Mouse (Mus musculus) brown adipose tissue, adult 24 weeks (tissue): Measurements from ENCODE around the gene Slc13a3. TPM values are rescaled to one million over a fixed set of nuclear protein-coding genes. Genes with fewer than 3 reads are reported as not detected.
"Not testable (repeated sequence)": the region's sequence is repeated elsewhere in the genome, so short reads cannot be mapped to it uniquely, and the experiment has no call there.

ENCODE experiments used
- H3K27ac ChIP-seq: fragments of 200-500 bp; replicated peaks from 2 replicates; pipeline ENCODE4 v1.5.1; 2012; ENCODE audit warnings: low read depth, mild to moderate bottlenecking, low read length
- H3K4me1 ChIP-seq: fragments of 200-500 bp; 2 replicates; pipeline ENCODE4 v1.6.1; 2012; ENCODE audit warnings: low read length, mixed read lengths; ENCODE audit not compliant: control insufficient read depth, insufficient read depth, insufficient read length
- H3K4me3 ChIP-seq: fragments of 200-500 bp; 2 replicates; pipeline ENCODE4 v1.5.1; 2012; ENCODE audit warnings: low read depth, mild to moderate bottlenecking, low read length, moderate library complexity; ENCODE audit not compliant: insufficient read depth
- polyA plus RNA-seq: library from polyadenylated mRNA; stranded (reverse); fragments of >200 nt; gene quantifications from 2 replicates; pipeline ENCODE4 v1.2.4, GENCODE M21; 2012; ENCODE audit not compliant: missing spikeins, insufficient read depth, insufficient read length

Gene Slc13a3
- 2.1 and 2.3 TPM in 2 replicates for polyA plus RNA-seq

DNA sequence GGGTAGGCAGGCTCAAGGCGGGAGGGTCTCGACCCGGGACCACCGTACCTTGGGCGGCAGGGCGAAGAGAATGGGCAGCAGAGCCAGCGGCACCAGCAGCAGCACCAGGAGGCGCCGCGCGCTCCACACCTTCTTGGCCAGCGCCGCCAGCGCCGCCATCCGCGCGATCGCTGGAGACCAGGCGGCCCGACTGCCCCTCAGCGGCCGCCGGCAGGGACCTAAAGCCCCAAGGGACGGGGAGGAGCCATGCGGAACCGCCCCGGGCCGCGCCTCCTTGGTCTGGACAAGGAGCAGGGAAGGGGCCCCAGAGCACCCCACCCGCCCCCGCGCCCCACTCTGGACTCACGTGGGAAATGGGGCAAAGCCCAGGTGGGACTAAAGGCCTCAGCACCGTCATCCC, at the start of gene Slc13a3:
Gene Slc13a3 (minus strand): TSS at position 228 of the 400 bp plus-strand sequence.
- no peak within 1 kb of the TSS for H3K4me3 ChIP-seq
- no peak within 1 kb of the TSS for H3K27ac ChIP-seq
- H3K4me1 ChIP-seq = no peaks in the 10 kb centered on the region

DNA sequence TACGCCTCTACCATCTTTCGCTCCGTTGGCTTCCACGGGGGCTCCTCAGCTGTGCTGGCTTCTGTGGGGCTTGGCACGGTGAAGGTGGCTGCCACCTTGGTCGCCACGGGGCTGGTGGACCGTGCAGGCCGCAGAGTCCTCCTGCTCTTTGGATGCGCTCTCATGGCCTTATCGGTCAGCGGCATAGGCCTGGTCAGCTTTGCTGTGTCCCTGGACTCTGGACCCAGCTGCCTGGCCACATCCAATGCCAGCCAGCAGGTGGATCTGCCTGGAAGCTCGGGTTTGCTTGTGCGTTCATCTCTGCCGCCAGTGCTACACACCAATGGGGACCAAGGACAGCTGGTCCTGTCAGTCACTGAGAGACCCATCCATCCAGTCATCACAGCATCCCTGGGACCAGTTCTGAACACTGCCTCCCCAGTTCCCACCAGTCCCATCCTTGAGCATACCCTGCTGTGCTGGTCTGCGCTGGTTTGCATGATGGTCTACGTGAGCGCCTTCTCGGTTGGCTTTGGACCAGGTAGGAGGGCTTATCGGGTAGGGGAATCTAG, 42.2 kb upstream of the Slc13a3 start:
- Histone ChIP-seq H3K27ac (no peak overlapping the region), H3K4me1 (no peaks in the 10 kb centered on the region), H3K4me3 (no peak overlapping the region)

GRCm38 (mm10) chr2:165512870-165513600, 40.0 kb upstream of the Slc13a3 start:
- no peak overlapping the region for H3K27ac ChIP-seq

DNA sequence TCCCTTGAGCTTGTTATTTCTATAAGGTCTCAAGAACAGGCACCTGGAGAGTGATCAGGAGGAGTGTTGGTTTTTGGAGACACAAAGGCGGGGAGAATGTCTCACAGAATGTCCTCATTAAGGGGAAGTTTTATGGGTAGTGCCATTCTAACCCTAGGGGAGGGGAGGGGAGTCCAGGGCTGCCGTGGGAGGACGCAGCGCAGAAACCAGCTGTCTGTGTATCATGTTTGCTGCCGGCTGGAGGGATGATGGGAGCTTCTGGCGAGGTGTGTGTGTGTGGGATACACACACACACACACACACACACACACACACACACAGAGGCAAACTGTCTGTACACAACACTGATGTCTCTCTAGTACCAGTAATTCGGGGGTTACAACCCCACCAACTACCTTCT, 39.4 kb upstream of the Slc13a3 start:
- no peak overlapping the region for H3K4me3 ChIP-seq
- no peaks in the 10 kb centered on the region for H3K4me1 ChIP-seq
- no peak overlapping the region for H3K27ac ChIP-seq

More at GRCm38 (mm10) chr2:165512870-165513600, 40.0 kb upstream of the Slc13a3 start:
- no peaks in the 10 kb centered on the region for H3K4me1 ChIP-seq
- H3K4me3 ChIP-seq = no peak overlapping the region

- H3K4me1 ChIP-seq, H3K4me3 ChIP-seq, H3K27ac ChIP-seq: not testable (repeated sequence)
Observed at GRCm38 (mm10) chr2:165511530-165511929, 38.5 kb upstream of the Slc13a3 start.

- not testable (repeated sequence) for H3K4me3 ChIP-seq, H3K4me1 ChIP-seq, H3K27ac ChIP-seq
Observed at GRCm38 (mm10) chr2:165510914-165511458, 38.0 kb upstream of the Slc13a3 start.

- Histone ChIP-seq H3K4me1 (no peaks in the 10 kb centered on the region), H3K4me3 (no peak overlapping the region), H3K27ac (no peak overlapping the region)
Observed at GRCm38 (mm10) chr2:165510466-165510865, 37.4 kb upstream of the Slc13a3 start.

- H3K4me3 ChIP-seq = no peak overlapping the region
- no peak overlapping the region for H3K27ac ChIP-seq
- H3K4me1 ChIP-seq = no peaks in the 10 kb centered on the region
Observed at GRCm38 (mm10) chr2:165509686-165510085, 36.7 kb upstream of the Slc13a3 start.

DNA sequence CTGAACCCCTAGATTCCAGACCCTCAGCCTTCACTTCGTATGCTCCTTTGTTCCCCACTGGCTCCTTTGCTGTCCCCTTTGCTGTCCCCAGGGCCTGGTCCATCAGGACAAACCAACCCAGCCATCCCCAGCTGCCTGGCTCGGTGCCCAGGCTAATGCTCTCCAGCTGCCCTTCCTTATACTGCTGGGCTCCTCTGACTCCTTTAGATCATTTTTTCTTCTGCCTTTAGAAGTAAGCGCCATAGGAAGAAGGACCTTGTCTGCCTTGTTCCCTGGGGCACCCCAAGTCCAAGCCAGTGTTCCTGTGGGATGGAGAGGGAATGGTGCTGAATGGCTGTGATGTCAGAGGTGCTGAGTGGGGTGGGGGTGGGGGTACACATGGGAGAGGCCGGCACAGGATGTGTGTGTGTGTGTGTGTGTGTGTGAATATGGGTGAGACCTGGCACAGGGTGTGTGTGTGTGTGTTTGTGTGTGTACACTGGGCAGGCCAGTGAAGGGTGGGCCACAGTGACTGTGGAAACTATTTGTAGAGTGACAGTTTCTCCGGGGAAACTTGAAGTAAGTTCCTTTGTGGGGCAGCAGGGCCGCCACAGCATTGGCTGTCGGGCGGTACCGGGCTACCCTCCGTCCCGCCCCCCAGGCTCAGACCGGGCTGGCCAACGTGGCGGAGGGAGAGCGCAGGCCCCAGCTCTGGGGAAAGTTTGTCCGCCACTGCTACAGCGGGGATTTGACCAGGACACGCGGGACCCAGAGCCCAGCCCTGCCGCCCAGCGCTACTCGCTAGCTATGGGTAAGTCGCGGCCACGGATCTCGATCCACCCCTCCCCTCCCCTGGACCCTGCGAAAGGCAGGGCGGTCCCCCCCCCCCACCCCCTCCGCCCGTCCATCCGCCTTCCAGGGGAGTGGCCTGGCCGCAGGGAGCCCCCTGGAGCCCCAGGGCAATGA, 30.5 kb upstream of the Slc13a3 start, which contains the start of gene Slc2a10:
Gene Slc2a10 (plus strand): TSS at position 529 of the 945 bp plus-strand sequence.
- Histone ChIP-seq H3K27ac (no peak within 1 kb of the TSS; the same call in 1 of the 2 replicates), H3K4me1 (no peaks in the 10 kb centered on the region; the same call in 1 of the 2 replicates), H3K4me3 (peak within 1 kb of the TSS; percentile 66)

- no peak overlapping the region for H3K27ac ChIP-seq
Observed at GRCm38 (mm10) chr2:165498816-165499215, 25.8 kb upstream of the Slc13a3 start.

GRCm38 (mm10) chr2:165497706-165498275, 24.8 kb upstream of the Slc13a3 start:
- Histone ChIP-seq H3K4me3 (no peak overlapping the region), H3K4me1 (peaks cover 4% of the 10 kb centered on the region; the same call in 1 of the 2 replicates), H3K27ac (no peak overlapping the region)

More at GRCm38 (mm10) chr2:165498816-165499215, 25.8 kb upstream of the Slc13a3 start:
- Histone ChIP-seq H3K4me1 (no peaks in the 10 kb centered on the region; the same call in 1 of the 2 replicates), H3K4me3 (no peak overlapping the region)

DNA sequence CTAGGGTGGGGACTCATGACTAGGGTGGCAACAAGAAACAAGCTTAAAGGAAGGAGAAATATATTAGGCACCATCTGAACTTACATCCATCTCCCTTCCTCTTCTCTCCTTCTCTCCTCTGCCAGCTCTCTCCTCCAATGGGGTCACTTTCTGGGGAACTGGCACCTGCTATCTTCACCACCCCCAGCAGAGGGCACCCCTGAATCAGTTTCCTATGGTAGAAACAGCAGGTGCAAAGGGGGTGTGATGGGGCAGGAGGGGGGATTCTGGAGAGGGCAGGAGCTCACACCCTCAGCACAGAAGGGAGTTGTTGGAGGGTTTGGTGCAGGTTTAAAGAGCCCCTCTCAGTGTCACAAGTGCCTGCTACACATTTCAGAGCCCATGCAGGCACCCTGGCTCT, 23.2 kb upstream of the Slc13a3 start:
- H3K4me3 ChIP-seq = no peak overlapping the region
- H3K27ac ChIP-seq = no peak overlapping the region
- H3K4me1 ChIP-seq = peaks cover 4% of the 10 kb centered on the region; the same call in 1 of the 2 replicates

GRCm38 (mm10) chr2:165494495-165494894, 21.5 kb upstream of the Slc13a3 start:
- no peak overlapping the region for H3K4me3 ChIP-seq
- H3K27ac ChIP-seq = no peak overlapping the region
- peaks cover 4% of the 10 kb centered on the region; the same call in 1 of the 2 replicates for H3K4me1 ChIP-seq

DNA sequence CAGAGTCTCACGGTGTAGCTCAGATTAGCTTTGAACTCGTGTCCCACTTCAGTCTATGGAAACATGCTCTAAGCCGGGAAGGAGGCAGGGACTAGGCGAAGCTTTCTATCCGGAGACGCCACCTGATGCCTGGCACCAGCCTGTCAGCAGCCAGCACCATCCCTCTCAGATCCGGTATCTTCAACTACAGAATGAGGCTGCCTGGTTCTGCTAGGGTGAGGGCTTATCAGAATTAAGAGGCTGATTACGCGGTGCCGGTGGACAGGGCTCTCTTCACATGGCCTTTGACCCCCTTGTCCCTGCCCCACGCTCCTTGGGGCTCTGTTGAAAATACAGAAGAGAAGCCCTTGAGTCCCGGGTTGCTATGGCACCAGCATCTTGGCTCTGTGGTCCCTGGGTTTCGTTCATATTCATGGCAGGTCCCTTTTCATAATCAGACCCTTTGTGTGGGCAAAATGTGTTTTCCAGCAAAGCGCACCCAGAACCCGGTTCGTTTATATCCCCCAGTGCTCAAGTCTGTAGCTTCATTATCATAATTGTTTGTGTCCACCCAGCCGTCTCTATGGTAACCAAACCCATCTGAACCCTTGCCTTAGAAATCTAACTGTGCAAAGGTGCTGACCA, 20.7 kb upstream of the Slc13a3 start:
- Histone ChIP-seq H3K4me1 (peaks cover 4% of the 10 kb centered on the region; the same call in 1 of the 2 replicates), H3K4me3 (peak overlapping the region; percentile 73), H3K27ac (peak overlapping the region; percentile 73)
